Mouse (Mus musculus) kidney, adult 11 months (tissue): ENCODE data around the gene Efcab14.

Experiments
- DNase-seq: peaks from one replicate; pipeline ENCODE4 v3.0.0; 2022

The Efcab14 gene

DNA sequence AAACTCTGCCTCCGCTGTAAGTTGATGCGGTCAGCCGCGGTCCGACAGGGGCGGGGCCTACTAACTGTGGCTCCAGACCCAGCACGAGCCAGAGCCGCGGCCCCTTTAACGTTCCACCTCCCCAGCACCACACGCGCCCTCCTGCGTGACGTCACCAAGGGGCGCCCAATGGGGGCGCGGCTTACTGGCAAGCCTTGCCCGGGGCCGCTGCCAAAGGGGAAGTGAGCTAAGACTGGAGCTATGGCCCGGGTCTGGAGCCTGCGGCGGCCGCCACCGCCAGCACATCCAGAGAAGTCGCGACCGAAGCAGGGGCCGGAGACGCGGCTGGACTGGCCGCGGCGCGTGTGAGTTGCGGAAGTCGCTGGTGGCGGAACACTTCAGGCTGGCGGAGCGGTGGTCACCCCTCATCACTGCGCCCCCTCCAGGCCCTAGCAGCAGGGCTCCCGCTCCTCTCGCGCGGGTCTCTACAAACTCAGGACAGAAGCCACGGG is at the start of gene Efcab14:
Gene Efcab14 (plus strand): TSS at position 194 of the 491 bp plus-strand sequence.
- DNase-seq = peak; percentile 98

DNA sequence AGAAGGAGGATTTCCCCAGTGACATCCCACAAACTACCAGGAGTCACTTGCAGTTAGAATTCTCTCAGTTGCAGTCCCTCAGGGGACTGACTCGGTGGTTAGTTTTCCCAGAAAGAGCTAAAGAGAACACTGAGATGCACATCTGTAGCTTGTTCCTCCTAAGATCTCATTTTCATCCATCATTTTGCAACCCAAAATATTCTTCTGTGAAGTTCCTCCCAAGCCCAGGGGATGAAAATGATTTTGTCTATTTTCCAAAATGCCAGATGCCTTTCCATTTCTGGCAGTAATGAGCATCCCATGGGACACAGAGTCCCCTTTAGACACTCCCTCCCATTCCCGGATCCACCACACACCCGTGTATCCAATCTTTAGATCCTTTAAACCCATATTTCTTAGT is 36.1 kb upstream of the Efcab14 start:
- no peak for DNase-seq

DNA sequence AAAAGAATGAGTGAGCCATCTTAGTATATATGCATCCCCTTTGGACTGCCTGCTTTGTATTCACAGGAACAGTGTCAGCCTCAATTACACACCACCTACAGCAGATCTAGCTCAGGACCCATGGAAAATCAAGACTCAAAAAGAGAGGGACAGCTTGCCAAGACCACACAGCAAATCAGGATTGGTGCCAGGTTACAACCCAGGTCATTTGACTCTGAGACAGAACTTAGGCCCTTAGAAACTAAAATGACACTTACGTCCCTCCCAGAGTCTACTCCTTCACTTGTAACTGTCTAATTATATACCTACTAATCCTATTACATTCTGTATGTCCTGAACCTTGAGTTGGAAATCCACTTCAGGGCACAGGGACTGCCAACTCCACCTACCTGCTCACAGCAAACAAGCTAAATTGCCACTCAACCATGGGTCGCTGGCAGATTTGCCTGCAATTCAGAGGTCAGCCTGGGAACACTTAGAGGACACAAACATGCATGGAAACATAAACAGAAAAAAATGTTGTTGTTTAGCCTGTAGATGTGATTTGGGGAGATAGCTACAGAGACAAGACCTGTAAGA is 33.5 kb upstream of the Efcab14 start:
- no peak for DNase-seq

DNA sequence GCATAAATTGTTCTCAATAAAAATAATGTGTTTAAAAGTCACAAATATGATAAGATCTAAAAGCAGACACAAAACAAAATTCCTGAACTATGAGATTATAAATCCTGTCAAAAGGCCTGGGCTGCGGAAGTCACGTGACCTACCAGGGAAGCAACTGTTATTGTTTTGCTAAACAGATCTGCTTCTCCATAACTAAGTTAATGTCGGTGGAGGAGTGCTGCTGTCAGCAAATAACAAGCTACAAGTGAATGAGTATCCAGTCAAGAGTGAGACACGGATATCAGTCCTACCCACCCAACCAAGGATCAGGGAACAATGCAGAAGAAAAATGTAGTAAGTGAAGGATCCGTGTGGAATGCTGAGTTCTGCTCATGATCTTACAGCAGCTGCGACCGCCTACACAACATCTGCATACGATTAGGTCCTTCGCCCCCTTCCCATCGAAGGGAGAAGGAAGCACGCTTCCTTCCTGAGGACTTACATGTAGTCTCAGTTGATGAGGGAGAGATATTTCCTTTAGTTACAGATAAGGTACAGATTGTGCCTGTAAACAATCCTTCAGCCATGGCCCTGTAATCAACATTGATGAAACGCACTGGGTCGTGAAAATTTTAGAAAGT is 28.5 kb upstream of the Efcab14 start:
- DNase-seq = peak; percentile 81

DNA sequence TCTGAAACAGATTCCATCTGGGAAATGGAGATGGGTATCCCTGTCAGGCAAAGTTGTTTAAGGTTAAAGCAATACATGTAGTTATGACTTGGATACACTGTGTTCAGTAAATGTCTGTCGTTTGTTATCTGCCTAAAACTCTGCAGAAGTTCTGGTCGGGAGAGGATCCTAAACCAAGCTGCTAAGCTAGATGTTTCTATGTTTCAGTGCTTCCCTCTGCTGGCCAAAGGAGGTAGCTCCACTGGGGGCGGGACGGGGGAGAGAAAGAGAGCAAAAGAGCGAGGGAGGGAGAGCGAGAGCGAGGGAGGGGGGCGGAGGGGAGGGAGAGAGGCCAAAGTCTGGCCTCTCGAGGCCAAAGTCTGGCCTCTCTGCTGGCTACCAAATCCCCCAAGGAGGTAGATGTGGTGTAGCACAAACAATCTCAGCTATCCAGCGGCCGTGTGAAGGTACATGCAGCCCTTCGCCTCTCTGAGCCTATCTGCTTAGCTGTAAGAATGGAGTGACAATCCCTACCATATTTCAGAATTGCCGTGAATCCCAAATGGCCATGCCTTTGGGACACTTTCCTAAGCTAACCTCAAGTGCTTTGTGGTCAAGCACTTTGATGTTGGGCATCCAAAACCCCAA is 27.6 kb upstream of the Efcab14 start:
- DNase-seq = peak; percentile 90

DNA sequence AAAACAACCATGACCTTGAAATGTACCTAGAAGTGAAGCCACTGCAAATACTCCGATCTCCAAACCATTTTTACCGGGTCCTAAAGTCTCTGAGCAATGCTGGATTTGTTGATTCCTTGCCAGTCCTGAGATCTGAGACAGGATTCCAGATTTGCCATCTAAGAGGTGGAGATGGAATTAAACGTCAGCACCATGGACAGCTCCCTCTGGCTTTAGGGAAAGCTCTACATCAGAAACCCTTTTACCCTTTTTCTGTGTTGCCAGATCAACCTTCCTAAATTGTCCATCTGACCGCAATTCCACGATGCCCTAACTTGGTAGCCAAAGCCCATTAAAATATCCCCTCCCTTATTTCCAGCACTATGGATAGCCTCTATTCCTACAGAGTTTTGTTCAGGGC is 8.8 kb upstream of the Efcab14 start:
- DNase-seq = peak; percentile 27

DNA sequence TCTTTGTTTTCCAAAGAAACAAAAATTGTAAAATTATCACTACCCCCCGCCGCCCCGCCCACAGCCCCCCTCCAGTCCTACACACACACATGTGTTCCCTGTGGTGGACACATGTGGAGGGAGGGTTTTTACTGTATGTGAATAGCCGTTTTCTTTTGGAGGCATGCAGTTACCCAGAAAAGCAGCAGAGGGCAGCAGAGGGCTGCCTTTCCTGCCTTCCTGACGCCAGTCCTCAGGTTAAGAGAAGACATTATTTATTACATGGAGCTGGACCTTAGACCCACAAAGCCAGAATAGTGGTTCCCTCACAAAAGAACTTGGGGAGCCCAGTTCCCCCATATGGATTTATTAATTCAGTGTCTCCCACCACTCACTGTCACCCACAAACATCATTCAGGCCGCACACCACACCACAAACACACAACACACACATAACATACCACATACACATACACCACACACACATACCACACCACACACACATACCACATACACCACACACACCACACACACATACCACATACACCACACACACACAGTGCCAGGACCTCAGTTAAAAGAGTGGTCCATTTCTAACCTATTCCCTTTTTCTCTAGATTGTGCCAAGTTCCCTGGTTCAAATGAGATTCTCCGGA is 5.8 kb upstream of the Efcab14 start:
- DNase-seq = peak; percentile 61

DNA sequence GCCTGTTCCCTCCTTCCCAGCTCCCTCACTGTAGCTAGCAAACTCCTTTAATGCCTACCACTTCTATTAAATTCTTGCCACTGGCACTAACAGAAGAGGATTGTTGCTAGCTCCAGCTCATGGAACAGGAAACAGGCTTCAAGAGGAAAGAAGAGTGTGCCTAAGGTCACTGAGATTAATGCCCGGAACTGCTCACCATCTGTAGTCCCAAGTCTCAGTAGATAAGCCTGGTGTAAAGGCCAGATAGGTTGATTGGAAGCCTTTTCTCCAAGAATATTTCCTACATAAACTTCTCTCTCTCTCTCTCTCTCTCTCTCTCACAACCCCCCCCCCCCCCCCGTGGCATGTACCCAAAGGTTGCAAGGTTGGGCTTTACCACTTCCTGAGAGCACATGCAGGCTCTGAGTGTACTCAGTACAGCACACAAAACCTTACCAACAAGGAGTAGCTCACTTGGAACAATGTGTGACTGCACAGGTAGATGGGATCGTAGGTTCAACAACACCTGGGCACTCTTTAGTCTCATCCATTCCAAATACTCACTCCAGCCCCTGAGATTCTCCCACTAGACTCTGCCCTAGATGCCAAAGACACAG is 5.2 kb upstream of the Efcab14 start:
- no peak for DNase-seq

DNA sequence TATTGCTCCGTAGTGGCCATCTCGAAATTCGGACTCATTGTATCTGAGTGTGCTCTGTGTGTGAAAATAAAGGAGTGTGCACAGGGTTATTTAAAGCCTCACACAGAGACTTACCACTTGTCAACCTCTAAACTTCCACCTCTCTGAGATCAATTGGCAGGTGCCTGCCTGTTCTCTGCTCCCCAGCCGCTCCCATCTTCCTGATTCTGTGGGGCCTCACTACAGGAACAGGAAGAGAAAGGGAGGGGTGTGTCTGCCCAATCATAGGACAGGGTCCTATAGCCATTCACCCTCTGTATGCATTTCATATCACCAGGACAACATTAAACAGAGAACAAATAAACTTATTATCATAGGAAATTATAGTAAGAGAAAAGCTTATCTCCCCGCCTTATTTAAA is 3.8 kb upstream of the Efcab14 start:
- no peak for DNase-seq

DNA sequence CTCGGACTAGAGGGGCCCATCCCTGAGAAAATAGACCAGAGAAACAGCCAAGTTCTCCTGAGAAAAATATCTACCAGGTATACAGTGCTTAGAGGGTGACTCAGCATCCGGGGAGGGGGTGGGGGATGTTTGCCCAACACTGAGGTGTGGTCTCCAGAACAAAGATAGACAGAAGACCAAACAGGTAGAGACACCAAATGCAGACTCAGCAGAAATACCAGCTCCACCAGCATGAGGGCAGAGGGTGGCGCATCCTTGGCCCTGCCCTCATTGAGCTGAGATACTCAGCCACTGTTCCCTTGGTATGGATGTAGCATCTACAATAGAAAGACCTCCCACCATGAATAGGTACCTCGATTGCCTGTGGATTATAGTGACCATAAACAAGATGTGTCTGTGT is 2.7 kb upstream of the Efcab14 start:
- no peak for DNase-seq

DNA sequence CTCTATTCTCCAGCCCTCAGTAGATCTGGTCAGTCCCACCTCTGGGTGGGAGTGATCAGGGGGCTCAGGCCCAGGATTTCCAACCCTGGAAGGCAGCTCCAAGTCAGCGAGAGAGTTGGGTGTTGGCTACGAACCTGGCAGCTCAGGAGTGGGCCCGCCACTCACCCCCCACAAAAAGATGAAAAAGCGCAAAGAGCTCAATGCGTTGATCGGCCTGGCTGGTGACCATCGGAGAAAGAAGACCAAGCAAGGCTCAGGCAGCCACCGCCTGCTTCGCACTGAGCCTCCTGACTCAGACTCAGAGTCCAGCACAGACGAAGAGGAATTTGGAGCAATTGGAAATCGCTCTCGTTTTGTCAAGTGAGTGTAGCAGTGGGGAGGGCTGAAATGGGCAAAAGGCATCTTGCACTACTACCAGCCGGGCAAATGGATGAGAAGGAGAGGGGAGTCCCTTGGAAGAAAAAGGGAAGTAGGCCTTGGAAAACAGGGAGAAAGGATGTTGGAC is 989 bp downstream of the Efcab14 start:
- DNase-seq = no peak

DNA sequence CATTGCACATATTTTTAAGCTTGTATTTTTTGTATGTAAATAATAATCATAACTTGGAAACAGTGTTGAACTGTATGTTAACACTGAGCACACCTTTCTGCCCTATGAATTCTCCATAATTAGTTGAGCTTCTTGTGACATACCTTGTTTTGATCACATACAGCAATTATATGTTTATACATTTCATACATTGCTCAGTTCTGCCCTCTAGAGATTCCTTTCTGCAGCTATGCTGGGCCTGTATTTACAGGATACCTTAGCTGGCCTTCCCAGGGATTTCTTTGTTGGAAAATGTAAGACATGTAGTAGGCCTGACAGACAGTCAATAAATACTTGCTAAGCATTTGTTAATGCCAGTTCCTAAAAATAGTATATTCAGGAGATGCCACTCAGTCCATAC is 5.1 kb downstream of the Efcab14 start:
- DNase-seq = no peak

DNA sequence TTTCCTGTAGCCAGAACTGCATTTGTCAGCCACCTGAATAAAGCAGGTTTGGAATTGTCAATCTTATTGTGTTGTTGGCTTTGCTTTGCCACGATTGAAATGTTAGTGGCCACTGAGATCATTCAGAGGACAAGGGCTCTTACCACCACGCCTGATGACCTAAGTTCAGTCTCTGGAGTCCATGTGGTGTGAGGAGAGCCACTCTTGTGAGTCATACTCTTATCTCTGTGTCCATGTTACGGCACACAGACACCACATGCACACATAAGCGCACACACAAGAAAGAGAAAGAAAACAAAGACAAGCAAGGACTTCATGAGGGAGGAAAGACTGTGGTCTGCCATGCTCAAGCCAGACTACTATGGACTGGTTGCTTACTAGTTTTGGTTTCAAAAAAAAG is 5.6 kb downstream of the Efcab14 start:
- no peak for DNase-seq

DNA sequence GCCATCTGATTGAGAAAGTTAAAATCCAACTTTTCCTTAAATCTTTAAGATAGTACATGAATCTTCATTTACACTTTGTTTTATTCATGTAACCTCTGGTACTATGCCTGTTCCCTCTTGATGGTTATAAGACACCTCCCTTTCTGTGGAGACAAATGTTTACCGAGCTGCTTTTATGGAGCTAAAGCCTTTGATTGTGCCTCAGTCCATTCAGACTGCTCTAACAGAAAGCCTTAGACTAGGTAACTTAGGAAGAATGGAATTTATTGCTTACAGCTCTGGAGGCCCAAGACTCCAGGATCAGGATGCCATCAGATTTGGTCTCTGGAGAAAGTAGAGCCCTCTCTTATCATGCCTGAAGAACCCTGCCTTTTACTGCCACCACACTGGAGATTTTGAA is 10.6 kb downstream of the Efcab14 start:
- no peak for DNase-seq

DNA sequence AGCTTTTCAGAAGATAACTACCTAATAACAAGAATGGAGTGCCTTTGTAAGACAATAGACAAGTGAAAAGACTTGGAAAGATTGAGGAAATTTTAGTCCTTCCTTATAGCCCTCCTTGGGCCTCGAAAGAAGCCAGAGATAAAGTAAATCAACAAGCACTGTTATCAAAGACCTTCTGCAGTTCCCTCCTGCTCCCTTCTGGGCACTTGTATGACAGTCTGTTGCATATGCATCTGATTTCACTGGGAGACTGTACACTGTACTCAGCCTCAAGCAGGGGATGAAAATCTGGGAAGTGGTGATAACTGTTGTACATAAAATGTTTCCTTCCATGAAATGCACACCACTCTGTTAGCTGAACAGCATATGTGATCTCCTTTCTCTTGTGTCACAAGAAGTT is 11.8 kb downstream of the Efcab14 start:
- no peak for DNase-seq

DNA sequence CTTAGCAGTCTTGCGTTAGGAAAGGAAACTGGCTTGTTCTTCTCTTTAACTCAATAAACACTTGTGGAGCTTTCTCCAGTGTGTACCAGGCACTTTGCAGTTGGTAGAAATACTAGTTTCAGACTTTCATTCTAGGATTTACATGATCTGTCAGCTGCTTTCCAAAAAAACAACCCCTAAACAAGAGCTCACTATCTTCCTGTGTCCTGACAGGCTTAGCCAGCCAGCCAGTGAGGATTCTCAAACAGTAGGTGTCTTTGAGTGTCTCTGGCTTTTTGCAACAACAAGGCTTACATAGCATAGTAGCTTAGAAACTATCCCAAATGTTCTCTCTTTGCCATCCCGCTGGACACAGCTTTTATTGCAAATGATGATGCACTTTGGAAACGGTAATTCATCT is 16.6 kb downstream of the Efcab14 start:
- DNase-seq = no peak

DNA sequence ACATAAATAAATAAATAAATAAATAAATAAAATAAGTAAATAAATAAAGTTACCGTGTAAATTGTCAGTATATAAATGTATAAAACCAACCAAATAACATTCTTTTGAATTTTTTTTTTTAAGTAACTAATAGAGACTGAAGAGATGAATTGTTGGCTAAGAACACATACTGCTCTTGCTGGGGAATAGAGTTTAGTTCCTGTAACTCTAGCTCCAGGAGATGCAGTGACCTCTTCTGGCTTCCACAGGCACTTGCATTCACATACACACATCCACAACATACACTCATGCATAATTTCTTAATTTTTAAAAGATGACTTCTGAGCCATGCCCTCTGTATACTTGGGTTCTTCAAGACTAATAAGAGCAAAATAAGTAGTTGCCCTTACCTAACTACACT is 17.3 kb downstream of the Efcab14 start:
- DNase-seq = no peak

DNA sequence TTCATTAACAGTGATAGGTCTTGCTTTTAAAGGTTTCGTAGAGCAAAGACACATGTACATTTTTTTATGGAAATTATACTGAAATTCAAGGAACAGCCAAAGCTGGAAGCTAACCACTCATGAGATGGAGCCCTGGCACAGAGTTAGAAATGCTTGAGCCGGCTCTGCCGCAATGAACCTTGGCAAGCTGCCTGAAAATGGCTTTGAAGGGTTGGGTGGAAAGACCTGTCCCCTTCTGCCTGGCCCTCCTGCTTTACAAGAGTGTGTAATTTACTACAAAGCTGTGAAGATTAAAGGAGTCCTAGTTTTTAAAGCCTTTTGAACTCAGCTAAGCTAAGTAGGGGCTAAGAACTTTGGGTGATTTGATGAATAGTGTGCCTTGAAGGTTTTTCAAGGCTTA is 23.7 kb downstream of the Efcab14 start:
- peak; percentile 32 for DNase-seq

DNA sequence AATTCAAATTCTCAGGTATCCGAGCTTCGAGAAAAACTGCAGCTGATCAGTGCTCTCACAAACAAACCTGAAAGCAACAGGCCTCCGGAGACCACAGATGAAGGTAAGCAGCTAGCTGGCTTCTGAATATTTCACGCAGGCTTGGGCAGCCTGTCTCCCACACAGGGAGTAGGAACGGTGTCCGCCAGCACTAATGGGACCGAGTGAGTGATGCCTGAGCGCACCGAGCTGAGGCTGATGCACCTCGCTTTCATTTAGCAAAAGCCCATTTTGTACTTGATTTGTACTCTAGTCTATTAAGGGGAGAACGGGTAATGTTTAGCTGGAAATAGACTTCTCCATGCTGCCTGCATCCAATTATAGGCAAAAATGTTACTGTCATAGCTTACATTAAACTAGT is 27.0 kb downstream of the Efcab14 start:
- DNase-seq = no peak

DNA sequence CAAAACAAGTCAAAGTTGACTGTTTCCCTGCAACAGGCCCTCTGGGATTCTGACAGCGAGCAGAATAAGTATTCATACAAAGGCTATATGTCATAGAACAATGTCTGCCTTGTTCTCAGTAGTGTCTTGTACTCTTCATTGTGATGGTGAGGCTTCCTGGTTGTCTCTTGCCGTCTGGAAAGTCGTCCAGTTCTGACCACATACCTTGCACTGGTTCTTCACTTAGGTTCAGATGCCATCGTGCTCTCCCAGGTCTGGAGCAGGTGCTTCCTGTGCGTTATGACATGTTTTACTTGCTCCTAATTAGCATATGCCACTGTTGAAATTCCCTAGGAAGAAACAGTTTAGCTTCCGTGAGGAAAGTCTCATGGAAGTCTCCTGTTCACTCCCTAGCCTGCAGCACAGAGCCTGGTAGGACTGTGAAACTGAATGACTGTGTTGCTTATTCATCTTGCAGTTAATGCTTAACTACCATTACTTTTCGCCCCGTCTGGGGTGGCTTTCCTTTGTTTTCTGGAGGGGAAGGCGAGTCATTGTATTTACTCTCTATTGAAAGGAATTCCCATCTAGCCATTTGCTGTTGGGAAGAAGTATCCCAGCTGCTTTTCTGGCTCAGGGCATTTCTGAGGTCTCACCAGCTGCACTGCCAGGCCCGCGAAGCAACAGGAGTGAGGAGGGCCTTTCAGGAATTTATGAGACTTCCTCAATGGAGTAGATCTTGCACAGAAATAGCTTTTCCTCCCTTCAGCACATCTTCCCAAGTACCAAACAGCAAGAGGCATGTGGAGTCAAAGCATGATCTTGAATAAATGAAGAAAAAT is 30.3 kb downstream of the Efcab14 start:
- DNase-seq = no peak

DNA sequence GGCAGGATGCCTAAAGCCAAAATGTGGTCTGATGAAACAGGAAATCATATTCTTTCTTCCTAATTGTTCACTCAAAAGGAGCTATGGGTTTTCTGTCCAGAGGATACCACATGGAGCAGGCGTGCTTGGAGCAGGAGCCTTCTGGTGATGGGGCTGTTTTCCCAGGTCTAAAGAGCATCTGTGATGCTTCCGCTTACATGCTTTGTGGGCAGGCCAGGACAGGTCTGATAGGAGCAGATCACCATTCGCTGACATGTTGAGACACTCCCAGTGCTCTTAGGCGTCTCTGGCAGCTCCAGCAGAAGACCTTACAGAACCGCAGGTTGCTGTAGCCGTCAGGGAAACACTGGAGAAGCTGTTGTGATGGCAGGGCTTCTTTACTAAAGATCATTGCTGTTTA is 37.5 kb downstream of the Efcab14 start:
- no peak for DNase-seq

DNA sequence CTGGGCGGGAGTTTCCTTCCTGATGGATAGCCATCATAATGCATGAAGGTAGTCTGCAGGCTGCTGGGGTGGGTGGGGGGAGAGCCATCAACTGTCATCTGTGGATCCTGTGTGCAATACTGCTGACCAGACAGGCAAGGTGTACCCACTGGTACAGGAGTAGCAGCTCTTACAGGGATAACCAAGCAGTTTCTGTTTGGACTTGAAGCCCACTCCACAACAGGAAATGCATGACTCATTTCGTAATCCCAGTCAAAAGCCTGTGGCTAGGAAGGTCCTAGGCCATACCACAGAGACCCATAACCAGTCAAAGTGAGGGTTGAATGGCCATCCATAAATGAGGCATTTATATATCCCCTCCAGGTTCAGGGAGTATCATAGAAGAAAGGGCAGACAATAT is 40.1 kb downstream of the Efcab14 start:
- no peak for DNase-seq

DNA sequence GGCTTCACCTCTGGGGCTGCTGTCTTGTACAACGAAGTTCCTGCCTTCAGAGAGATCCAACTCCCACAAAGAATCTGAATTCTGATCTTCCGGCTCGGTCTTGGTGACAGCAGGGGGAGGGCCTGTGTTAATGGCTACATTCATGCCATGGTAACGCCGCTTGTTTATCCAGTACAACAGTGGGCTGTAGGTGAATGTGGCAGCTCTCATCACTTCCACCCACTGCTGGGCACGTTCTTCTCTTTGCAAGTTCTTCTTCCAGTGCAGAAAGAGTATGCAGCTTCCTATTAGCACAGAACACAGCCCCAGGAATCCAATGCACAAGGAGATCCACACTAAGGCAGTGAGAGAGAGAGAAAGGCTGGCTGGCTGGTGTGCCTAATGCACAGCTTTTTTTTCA is 42.7 kb downstream of the Efcab14 start:
- DNase-seq = no peak
